Mouse (Mus musculus) retina, postnatal 1 day (tissue): ENCODE results near the gene Zfp446.

Source experiments
- DNase-seq: peaks from one replicate; pipeline ENCODE4 v3.0.0-alpha.2; 2012

Gene Zfp446

GRCm38 (mm10) chr7:12987409-12988189 lies 10.0 kb downstream of the Zfp446 start:
- no peak for DNase-seq

GRCm38 (mm10) chr7:12992222-12992621 lies 14.6 kb downstream of the Zfp446 start:
- DNase-seq: peak; percentile 54

GRCm38 (mm10) chr7:12993148-12993547 lies 15.5 kb downstream of the Zfp446 start:
- no peak for DNase-seq

DNA sequence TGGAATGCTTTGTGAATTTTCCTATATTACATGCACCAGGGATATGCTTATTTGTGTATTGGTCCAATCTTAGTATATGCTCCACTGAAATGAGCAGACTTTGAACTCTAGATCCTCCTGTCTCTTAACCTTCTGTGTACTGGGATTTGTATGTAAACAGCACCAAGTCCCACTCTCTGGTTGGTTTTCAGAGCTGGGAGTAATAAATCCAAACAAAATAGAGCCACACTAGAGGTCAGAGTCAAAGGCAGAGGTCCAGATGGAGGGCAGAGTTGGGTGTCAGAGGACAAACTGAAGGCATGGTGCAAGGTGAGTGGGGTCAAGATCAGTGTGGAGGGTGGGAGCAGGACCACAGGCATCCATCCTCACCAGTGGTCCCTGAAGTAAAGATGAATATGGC lies 18.2 kb downstream of the Zfp446 start:
- DNase-seq: no peak

DNA sequence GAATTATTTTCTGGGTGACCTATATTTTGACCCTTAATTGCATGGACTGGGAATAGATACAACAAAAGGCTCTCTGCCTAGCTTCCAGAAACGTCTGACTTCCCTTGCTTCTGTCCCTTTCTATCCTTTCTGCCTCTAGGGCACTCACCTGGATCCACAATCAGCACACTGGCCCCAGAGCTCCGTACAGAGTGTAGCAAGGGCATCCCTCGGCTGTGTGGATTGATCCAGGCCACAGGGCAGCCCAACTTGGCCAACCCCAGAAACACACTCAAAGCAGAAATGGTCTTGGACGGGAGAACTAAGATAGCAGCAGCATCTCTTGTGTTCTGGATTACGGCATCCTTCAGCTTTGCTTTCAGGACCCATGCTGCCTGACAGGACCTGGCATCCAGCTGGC lies 19.6 kb downstream of the Zfp446 start:
- DNase-seq: no peak

DNA sequence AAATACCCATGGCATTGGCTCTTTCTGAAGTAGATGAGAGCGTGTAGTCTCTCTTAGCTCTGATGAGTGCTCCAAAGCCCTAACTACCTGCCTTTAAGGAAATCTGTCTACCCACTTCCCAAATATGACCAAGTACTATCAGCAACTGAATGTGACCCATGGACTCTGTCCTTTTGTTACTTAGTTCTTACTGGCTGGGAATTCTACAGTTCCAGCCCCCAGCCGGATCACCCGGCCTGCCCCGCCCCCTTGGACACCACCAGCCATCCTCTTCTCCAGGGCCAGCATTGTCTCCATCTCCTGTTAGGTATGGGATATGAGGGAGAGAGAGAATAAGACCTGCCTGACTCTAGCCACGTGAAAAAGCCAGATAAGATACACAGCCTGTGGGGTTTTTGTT lies 20.4 kb downstream of the Zfp446 start, which contains the start of gene Slc27a5:
Slc27a5 (minus strand) TSS at position 140 of the 400 bp plus-strand sequence.
- no peak for DNase-seq

DNA sequence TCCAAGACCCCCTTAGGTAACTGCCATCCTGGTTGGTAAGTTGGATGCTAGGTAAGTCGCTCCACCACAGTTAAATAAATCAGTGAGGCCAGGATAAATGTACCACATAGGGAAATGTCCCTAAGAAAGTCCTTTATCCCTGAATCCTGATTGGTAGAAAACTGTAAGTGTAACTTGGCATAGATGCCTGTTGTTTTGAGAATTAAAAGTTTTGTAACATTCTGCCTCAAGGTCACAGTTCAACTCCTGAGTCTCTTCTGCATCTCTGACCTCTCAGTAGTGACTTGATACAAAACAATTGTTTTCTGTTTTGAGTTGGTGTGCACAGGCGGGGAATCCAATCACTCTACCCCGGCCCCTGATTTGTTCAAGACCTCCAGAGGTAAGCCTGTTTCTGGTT lies 21.2 kb downstream of the Zfp446 start, which contains the start of gene Trim28:
Trim28 (plus strand) TSS at position 264 of the 400 bp plus-strand sequence.
- DNase-seq: no peak

GRCm38 (mm10) chr7:13001584-13001983 lies 23.9 kb downstream of the Zfp446 start:
- DNase-seq: no peak

- DNase-seq: no peak
Measured at GRCm38 (mm10) chr7:13003380-13003779, 25.7 kb downstream of the Zfp446 start.

GRCm38 (mm10) chr7:13006011-13006410 lies 28.4 kb downstream of the Zfp446 start:
- no peak for DNase-seq

GRCm38 (mm10) chr7:13006531-13006930 lies 28.9 kb downstream of the Zfp446 start:
- no peak for DNase-seq

DNA sequence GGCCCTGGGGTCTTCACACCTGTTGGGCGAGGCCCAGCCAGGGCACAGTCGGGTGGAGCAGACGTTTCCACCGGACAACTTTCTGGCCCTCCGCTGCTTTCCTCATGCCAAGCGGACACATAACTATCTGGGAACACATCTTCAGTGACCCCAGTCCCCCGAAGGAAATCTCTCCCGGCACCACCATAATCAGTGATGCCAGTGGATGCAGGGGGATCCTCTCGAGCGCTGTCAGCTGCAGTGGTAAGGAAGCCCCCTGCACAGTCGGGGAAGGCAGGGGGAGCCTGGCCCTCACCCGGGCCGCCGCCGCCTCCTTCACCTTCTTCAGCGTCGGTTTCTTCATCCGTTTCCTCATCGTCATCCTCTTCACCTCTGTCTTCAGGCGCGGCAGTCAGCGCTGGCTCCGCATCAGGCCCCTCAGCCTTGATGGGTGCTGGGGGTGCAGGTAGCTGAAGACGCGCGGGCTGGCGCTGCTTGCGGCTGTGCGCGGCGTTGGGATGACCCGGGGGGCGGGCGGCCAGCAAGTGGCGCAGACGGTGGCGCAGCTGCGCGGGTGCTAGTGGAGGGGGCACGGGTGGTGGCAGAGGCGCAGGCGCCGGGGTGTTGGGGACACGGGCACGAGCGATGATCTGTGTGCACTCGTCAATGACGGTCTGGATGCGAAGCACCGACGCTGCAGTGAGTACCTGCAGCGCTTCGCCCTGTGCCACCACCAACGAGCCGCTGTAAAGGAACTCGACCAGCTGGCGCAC lies 29.9 kb downstream of the Zfp446 start:
- DNase-seq: no peak

- DNase-seq: peak; percentile 97
Measured at GRCm38 (mm10) chr7:13009143-13010004, 31.7 kb downstream of the Zfp446 start.

GRCm38 (mm10) chr7:13010005-13010908 lies 32.6 kb downstream of the Zfp446 start, which contains the start of gene Zbtb45:
Gene Zbtb45 (minus strand): TSS chr7:13010034.
- no peak for DNase-seq

GRCm38 (mm10) chr7:13013671-13014070 lies 36.0 kb downstream of the Zfp446 start:
- no peak for DNase-seq

GRCm38 (mm10) chr7:13014275-13014839 lies 36.7 kb downstream of the Zfp446 start:
- no peak for DNase-seq

- DNase-seq: no peak
Measured at GRCm38 (mm10) chr7:13015217-13015616, 37.6 kb downstream of the Zfp446 start.

DNA sequence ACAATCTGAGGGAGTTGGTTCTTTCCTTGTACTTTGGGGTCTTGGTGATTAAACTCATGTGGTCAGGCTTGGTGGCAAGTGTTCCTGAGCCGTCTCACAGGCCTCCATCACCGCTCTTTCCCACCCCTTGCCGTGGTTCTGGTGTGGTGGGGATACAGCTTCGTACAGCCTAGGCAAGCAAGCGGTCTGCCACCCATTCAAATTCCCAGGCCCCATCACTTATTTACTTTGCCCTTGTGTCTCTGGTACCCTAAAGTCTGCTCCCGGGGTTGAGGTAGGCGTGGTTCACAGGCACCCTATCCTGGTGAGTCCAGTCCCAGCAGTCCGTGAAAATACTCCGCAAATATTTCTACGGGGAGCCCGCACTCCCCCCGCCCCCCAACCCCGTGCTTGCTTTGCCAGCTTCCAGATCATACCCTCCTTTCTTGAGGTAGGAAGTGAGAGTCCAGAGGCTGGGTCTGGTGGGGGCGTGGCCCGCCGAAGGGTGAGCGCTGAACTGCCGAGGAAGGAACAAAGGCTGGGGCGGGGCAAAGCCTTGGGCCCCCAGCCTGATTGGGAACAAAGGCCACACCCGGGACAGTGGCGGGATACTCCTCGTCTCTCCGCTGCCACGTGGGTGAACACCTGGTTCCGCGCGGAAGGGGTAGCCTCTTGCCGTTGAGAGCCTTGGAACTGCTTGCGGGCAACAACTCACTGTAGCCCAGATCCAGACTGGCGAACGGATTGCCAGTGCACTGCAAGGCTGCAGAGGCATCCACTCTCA lies 45.3 kb downstream of the Zfp446 start:
- DNase-seq: peak; percentile 88

DNA sequence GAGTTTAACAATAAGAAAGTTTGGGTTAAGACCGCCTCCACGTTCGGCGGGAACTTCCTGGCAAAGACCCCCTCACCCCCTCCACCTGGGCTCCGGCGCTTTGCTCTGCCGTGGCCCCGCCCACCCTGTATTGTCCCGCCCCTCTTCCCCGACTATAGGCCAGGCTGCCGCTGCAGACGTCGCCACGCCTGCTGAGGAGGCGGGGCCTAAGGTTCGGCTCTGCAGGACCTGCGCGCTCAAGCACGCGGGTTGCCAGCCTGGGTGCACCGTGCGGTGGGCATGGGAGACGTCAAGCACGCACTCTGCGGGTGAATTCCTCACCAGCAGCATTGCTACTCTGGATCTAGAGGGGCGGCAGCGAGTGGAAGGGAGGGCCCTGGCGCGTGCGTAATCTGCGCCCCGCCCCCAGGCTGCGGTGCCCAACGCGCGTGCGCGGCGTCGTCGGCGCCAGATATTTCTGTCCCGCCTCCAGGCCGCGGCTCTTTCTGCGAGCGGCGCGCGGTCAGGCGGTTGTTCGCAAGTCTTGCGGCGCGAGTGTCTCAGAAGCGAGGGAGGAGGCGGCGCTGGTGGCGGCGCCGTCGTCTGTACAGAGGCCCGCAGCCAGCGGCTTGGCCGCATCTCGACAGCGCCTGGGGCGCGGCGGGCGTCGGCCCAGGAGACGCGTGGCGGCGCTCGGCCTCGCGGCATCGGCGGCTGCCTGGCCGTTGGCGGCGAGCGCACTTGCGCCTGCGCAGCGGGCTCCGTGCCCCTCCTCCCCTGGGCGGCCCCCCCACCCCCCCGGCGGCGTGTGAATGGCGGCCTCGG lies 46.5 kb downstream of the Zfp446 start:
- DNase-seq: peak; percentile 96

DNA sequence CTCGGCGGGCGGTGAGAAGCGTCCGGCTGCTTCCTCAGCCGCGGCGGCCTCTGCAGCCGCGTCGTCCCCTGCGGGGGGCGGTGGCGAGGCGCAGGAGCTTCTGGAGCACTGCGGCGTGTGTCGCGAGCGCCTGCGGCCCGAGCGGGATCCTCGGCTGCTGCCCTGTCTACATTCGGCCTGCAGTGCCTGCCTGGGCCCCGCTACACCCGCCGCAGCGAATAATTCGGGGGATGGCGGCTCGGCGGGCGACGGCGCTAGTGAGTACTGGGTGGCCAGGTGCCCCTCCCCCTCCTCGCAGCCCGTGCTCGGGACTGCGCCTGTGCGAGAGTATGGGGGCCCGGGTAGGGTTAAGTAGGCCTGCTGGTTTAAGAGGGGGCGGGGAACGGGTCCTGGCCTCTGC lies 47.2 kb downstream of the Zfp446 start:
- peak; percentile 86 for DNase-seq
